Mouse (Mus musculus): Measurements from ENCODE around the gene Wdr20. TPM values are rescaled to one million over a fixed set of nuclear protein-coding genes. Genes with fewer than 3 reads are reported as not detected.

The Wdr20 gene
- total and polyA plus RNA-seq, 2 experiments from 2014 or later = 12.1 to 36.9 TPM

- Histone ChIP-seq H3K4me1 (ENCODE audit: control insufficient read depth, insufficient read depth) (peaks cover 4% of the 10 kb centered on the region; the same call in 1 of the 2 replicates), H3K4me3 (ENCODE audit: low read depth, low read length) (no peak overlapping the region), H3K9ac (replicated peaks; ENCODE audit: low read depth, low read length) (no peak overlapping the region), H3K27ac (ENCODE audit: low read depth) (no peak overlapping the region), H3K27me3 (ENCODE audit: control insufficient read depth, insufficient read depth, low read length) (no peaks in the 10 kb centered on the region), H3K4me2 (ENCODE audit: low read depth, low read length) (no peak overlapping the region), H3K9me3 (replicated peaks; ENCODE audit: control insufficient read depth, low read length) (no peaks in the 10 kb centered on the region), H3K36me3 (replicated peaks; ENCODE audit: control insufficient read depth, insufficient read depth, low read length) (peaks cover 26% of the 10 kb centered on the region)
- no peak for ATAC-seq (ENCODE audit: insufficient read depth, low read depth)
- no peak for TF ChIP-seq CTCF (IDR thresholded peaks at IDR 0.05; ENCODE audit: low read depth)
- 83% methylated on average over 8 of the region's 8 CpGs for WGBS
- no peak for DNase-seq (ENCODE audit: low spot score)
Observed at GRCm38 (mm10) chr12:110781181-110781580, 43.4 kb downstream of the Wdr20 start.

- Histone ChIP-seq H3K9me3 (replicated peaks; ENCODE audit: control insufficient read depth, low read length) (no peaks in the 10 kb centered on the region), H3K36me3 (replicated peaks; ENCODE audit: control insufficient read depth, insufficient read depth, low read length) (peaks cover 26% of the 10 kb centered on the region), H3K27ac (ENCODE audit: low read depth) (no peak overlapping the region), H3K27me3 (ENCODE audit: control insufficient read depth, insufficient read depth, low read length) (no peaks in the 10 kb centered on the region), H3K9ac (replicated peaks; ENCODE audit: low read depth, low read length) (no peak overlapping the region), H3K4me2 (ENCODE audit: low read depth, low read length) (no peak overlapping the region), H3K4me3 (ENCODE audit: low read depth, low read length) (no peak overlapping the region), H3K4me1 (ENCODE audit: control insufficient read depth, insufficient read depth) (peaks cover 4% of the 10 kb centered on the region; the same call in 1 of the 2 replicates)
- no peak for TF ChIP-seq EP300 (IDR thresholded peaks at IDR 0.05; ENCODE audit: low read depth)
- no peak for TF ChIP-seq CTCF (IDR thresholded peaks at IDR 0.05; ENCODE audit: low read depth)
- 63% methylated on average over 1 of the region's 1 CpGs for WGBS
- no peak for DNase-seq (ENCODE audit: low spot score)
- ATAC-seq (ENCODE audit: insufficient read depth, low read depth) = no peak
Observed at GRCm38 (mm10) chr12:110782278-110782677, 44.5 kb downstream of the Wdr20 start.

GRCm38 (mm10) chr12:110784211-110784610 is 46.5 kb downstream of the Wdr20 start:
- 86% methylated on average over 2 of the region's 2 CpGs for WGBS

GRCm38 (mm10) chr12:110786243-110786642 is 48.5 kb downstream of the Wdr20 start:
- H3K9ac ChIP-seq (replicated peaks; ENCODE audit: low read depth, low read length) = no peak overlapping the region
- no peak overlapping the region for H3K27ac ChIP-seq (ENCODE audit: low read depth)
- WGBS = 79% methylated on average over 4 of the region's 4 CpGs
- H3K4me3 ChIP-seq (ENCODE audit: low read depth, low read length) = no peak overlapping the region
- no peak overlapping the region for H3K4me2 ChIP-seq (ENCODE audit: low read depth, low read length)
- DNase-seq (ENCODE audit: low spot score) = no peak
- peaks cover 4% of the 10 kb centered on the region; the same call in 1 of the 2 replicates for H3K4me1 ChIP-seq (ENCODE audit: control insufficient read depth, insufficient read depth)
- no peak for ATAC-seq (ENCODE audit: insufficient read depth, low read depth)
- TF ChIP-seq EP300 (IDR thresholded peaks at IDR 0.05; ENCODE audit: low read depth) (no peak), CTCF (IDR thresholded peaks at IDR 0.05; ENCODE audit: low read depth) (no peak)
- peaks cover 11% of the 10 kb centered on the region for H3K36me3 ChIP-seq (replicated peaks; ENCODE audit: control insufficient read depth, insufficient read depth, low read length)
- no peaks in the 10 kb centered on the region for H3K27me3 ChIP-seq (ENCODE audit: control insufficient read depth, insufficient read depth, low read length)
- no peaks in the 10 kb centered on the region for H3K9me3 ChIP-seq (replicated peaks; ENCODE audit: control insufficient read depth, low read length)

More at GRCm38 (mm10) chr12:110784211-110784610, 46.5 kb downstream of the Wdr20 start:
- Histone ChIP-seq H3K4me2 (ENCODE audit: low read depth, low read length) (no peak overlapping the region), H3K27me3 (ENCODE audit: control insufficient read depth, insufficient read depth, low read length) (no peaks in the 10 kb centered on the region), H3K36me3 (replicated peaks; ENCODE audit: control insufficient read depth, insufficient read depth, low read length) (peaks cover 26% of the 10 kb centered on the region), H3K4me3 (ENCODE audit: low read depth, low read length) (no peak overlapping the region), H3K9ac (replicated peaks; ENCODE audit: low read depth, low read length) (no peak overlapping the region), H3K4me1 (ENCODE audit: control insufficient read depth, insufficient read depth) (peaks cover 4% of the 10 kb centered on the region; the same call in 1 of the 2 replicates), H3K27ac (ENCODE audit: low read depth) (0 out of 2 replicates have a peak overlapping the region, but pooled peaks have one; percentile 25), H3K9me3 (replicated peaks; ENCODE audit: control insufficient read depth, low read length) (no peaks in the 10 kb centered on the region)
- no peak for ATAC-seq (ENCODE audit: insufficient read depth, low read depth)
- no peak for DNase-seq (ENCODE audit: low spot score)
- TF ChIP-seq CTCF (IDR thresholded peaks at IDR 0.05; ENCODE audit: low read depth) (no peak), EP300 (IDR thresholded peaks at IDR 0.05; ENCODE audit: low read depth) (no peak)

GRCm38 (mm10) chr12:110790580-110790979 is 52.8 kb downstream of the Wdr20 start:
- DNase-seq (ENCODE audit: low spot score) = no peak
- no peak for ATAC-seq (ENCODE audit: insufficient read depth, low read depth)
- no peaks in the 10 kb centered on the region for H3K27me3 ChIP-seq (ENCODE audit: control insufficient read depth, insufficient read depth, low read length)
- H3K9me3 ChIP-seq (replicated peaks; ENCODE audit: control insufficient read depth, low read length) = no peaks in the 10 kb centered on the region
- no peaks in the 10 kb centered on the region for H3K4me1 ChIP-seq (ENCODE audit: control insufficient read depth, insufficient read depth)
- H3K9ac ChIP-seq (replicated peaks; ENCODE audit: low read depth, low read length) = no peak overlapping the region
- H3K27ac ChIP-seq (ENCODE audit: low read depth) = no peak overlapping the region
- TF ChIP-seq EP300 (IDR thresholded peaks at IDR 0.05; ENCODE audit: low read depth) = no peak
- TF ChIP-seq CTCF (IDR thresholded peaks at IDR 0.05; ENCODE audit: low read depth) = no peak
- 81% methylated on average over 4 of the region's 4 CpGs for WGBS
- no peak overlapping the region for H3K4me3 ChIP-seq (ENCODE audit: low read depth, low read length)
- peaks cover 16% of the 10 kb centered on the region; the same call in 1 of the 2 replicates for H3K36me3 ChIP-seq (replicated peaks; ENCODE audit: control insufficient read depth, insufficient read depth, low read length)
- H3K4me2 ChIP-seq (ENCODE audit: low read depth, low read length) = no peak overlapping the region

- WGBS = 88% methylated on average over 8 of the region's 8 CpGs
Observed at GRCm38 (mm10) chr12:110791026-110791425, 53.3 kb downstream of the Wdr20 start.

More at GRCm38 (mm10) chr12:110791026-110791425, 53.3 kb downstream of the Wdr20 start:
- Histone ChIP-seq H3K4me2 (ENCODE audit: low read depth, low read length) (no peak overlapping the region), H3K9me3 (replicated peaks; ENCODE audit: control insufficient read depth, low read length) (no peaks in the 10 kb centered on the region), H3K27me3 (ENCODE audit: control insufficient read depth, insufficient read depth, low read length) (no peaks in the 10 kb centered on the region), H3K36me3 (replicated peaks; ENCODE audit: control insufficient read depth, insufficient read depth, low read length) (peaks cover 16% of the 10 kb centered on the region; the same call in 1 of the 2 replicates), H3K4me3 (ENCODE audit: low read depth, low read length) (no peak overlapping the region), H3K9ac (replicated peaks; ENCODE audit: low read depth, low read length) (no peak overlapping the region), H3K4me1 (ENCODE audit: control insufficient read depth, insufficient read depth) (no peaks in the 10 kb centered on the region), H3K27ac (ENCODE audit: low read depth) (no peak overlapping the region)
- DNase-seq (ENCODE audit: low spot score) (no peak), ATAC-seq (ENCODE audit: insufficient read depth, low read depth) (no peak)
- TF ChIP-seq EP300 (IDR thresholded peaks at IDR 0.05; ENCODE audit: low read depth) (no peak), CTCF (IDR thresholded peaks at IDR 0.05; ENCODE audit: low read depth) (no peak)

Data from heart, postnatal 0 days (tissue).